Mouse (Mus musculus): ENCODE data around the gene Tmem108.

DNA sequence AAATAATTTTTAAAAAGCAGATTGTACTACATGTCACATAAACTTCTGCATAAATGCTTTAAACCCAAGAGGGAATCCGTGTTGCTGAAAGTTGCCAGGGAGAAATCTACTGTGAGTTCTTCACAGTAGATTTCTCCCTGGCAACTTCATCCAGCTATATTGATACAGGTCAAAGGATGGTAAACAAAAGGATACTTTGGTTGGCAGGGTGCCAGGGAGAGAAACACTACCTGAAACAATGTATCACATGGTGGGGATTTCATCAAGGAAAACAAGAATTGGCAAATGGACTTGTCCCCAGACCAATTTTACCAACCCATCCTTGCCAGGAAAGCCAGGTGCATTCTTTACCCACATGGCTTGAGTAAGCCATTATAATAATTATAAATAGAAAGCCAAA, 27.4 kb upstream of the Tmem108 start:
- TF ChIP-seq POLR2A (IDR thresholded peaks at IDR 0.05; ENCODE audit: borderline replicate concordance, low read depth, low read length) (no peak), CTCF (IDR thresholded peaks at IDR 0.05; ENCODE audit: low read depth, low read length) (no peak)

Data from bone marrow macrophage, adult 2 months (primary cell).